Mouse (Mus musculus): Measurements from ENCODE around the gene Gm17654. TPM values are rescaled to one million over a fixed set of nuclear protein-coding genes. Genes with fewer than 3 reads are reported as not detected.
"Not testable (repeated sequence)": the region's sequence is repeated elsewhere in the genome, so short reads cannot be mapped to it uniquely, and the experiment has no call there.

Gene Gm17654
- polyA plus RNA-seq, 1 experiment from 2014 or later = not detected

GRCm38 (mm10) chr14:43531052-43532010 is 47.6 kb downstream of the Gm17654 start:
- not testable (repeated sequence) for H3K36me3 ChIP-seq (ENCODE audit: control insufficient read depth, insufficient read depth, low read length); H3K4me2 ChIP-seq; H3K9ac ChIP-seq (ENCODE audit: low read depth, low read length); DNase-seq (ENCODE audit: low spot score); ATAC-seq (replicated peaks; ENCODE audit: low FRiP score); H3K4me3 ChIP-seq (ENCODE audit: low read depth, low read length); H3K27ac ChIP-seq (ENCODE audit: low read depth, low read length); H3K4me1 ChIP-seq (replicated peaks; ENCODE audit: control insufficient read depth, insufficient read depth, low read length); H3K9me3 ChIP-seq (ENCODE audit: control insufficient read depth, low read length); H3K27me3 ChIP-seq (replicated peaks; ENCODE audit: control insufficient read depth, insufficient read depth, low read length)
- 21% methylated on average over 5 of the region's 15 CpGs for WGBS

Other genes with a start within 250 kb of the Gm17654 start
- not detected in 2 replicates for gene 1700001F09Rik, start 231.3 kb downstream of the Gm17654 start, polyA plus RNA-seq (2014; fragmentation: Nextera tagmentation; extraction: Ambion mirVana)
- not detected in 2 replicates for gene Gm8138, start 162.8 kb downstream of the Gm17654 start, polyA plus RNA-seq (2014; fragmentation: Nextera tagmentation; extraction: Ambion mirVana)
- gene Gm5799, start 35.6 kb downstream of the Gm17654 start, polyA plus RNA-seq (2014; fragmentation: Nextera tagmentation; extraction: Ambion mirVana) = not detected in 2 replicates
- gene Gm10375, start 28.9 kb upstream of the Gm17654 start, polyA plus RNA-seq (2014; fragmentation: Nextera tagmentation; extraction: Ambion mirVana) = not detected in 2 replicates
- not detected in 2 replicates for gene Gm8165, start 98.1 kb upstream of the Gm17654 start, polyA plus RNA-seq (2014; fragmentation: Nextera tagmentation; extraction: Ambion mirVana)
- 1.5 and 2.0 TPM in 2 replicates for gene Gm7324, start 118.7 kb upstream of the Gm17654 start, polyA plus RNA-seq (2014; fragmentation: Nextera tagmentation; extraction: Ambion mirVana)
- gene Gm16506, start 148.3 kb upstream of the Gm17654 start, polyA plus RNA-seq (2014; fragmentation: Nextera tagmentation; extraction: Ambion mirVana) = not detected in 2 replicates
- gene Gm6526, start 168.7 kb upstream of the Gm17654 start, polyA plus RNA-seq (2014; fragmentation: Nextera tagmentation; extraction: Ambion mirVana) = not detected in 2 replicates
- gene Gm8180, start 205.6 kb upstream of the Gm17654 start, polyA plus RNA-seq (2014; fragmentation: Nextera tagmentation; extraction: Ambion mirVana) = not detected in 2 replicates

All from liver, embryonic 11.5 days (tissue).